22 mouse cellular contexts compared by ENCODE assay signal in genomic region chr6:55235733-55236132, GRCm38 (mm10). TPM values are rescaled to one million over a fixed set of nuclear protein-coding genes. Genes with fewer than 3 reads are reported as not detected.
"Had no signal": no experiment of that assay in that cellular context is flagged by ENCODE, and none has a peak within 500 bp of the region (broad histone marks: within the 10 kb centered on the region; RNA-seq: fewer than 3 reads in every experiment).

No protein-coding gene starts in this region.

- H3K4me1 ChIP-seq: limb, embryonic 10.5 days; midbrain, embryonic 10.5 days; stomach, embryonic 15.5 days had no signal

- H3K9ac ChIP-seq: limb, embryonic 13.5 days; liver, embryonic 12.5 days; liver, embryonic 15.5 days; neural tube, embryonic 13.5 days; stomach, embryonic 15.5 days had no signal

- H3K4me2 ChIP-seq: limb, embryonic 13.5 days; liver, embryonic 12.5 days; neural tube, embryonic 13.5 days; stomach, embryonic 15.5 days had no signal

- H3K27ac ChIP-seq: layer of hippocampus, adult 2 months; limb, embryonic 10.5 days; limb, embryonic 13.5 days; liver, embryonic 12.5 days; liver, embryonic 15.5 days; midbrain, embryonic 10.5 days; neural tube, embryonic 13.5 days; stomach, embryonic 15.5 days had no signal

- ATAC-seq: inflammation-experienced regulatory T-cells, adult 6 months; intestine, embryonic 16.5 days; liver, embryonic 12.5 days had no signal

- H3K27me3 ChIP-seq: limb, embryonic 13.5 days; liver, embryonic 12.5 days; liver, embryonic 15.5 days; megakaryocyte, embryonic 14.5 days; neural tube, embryonic 13.5 days; stomach, embryonic 15.5 days had no signal

- H3K36me3 ChIP-seq: liver, embryonic 12.5 days; liver, embryonic 15.5 days; neural tube, embryonic 13.5 days; stomach, embryonic 15.5 days had no signal

- H3K9me3 ChIP-seq: limb, embryonic 10.5 days; limb, embryonic 13.5 days; liver, embryonic 12.5 days; liver, embryonic 15.5 days; megakaryocyte, embryonic 14.5 days; midbrain, embryonic 10.5 days; neural tube, embryonic 13.5 days; stomach, embryonic 15.5 days had no signal

- DNase-seq: kidney, adult 18-20 months; kidney, postnatal 10 days; layer of hippocampus, adult 9-11 months; liver; midbrain, embryonic 14.5 days; retina, postnatal 1 day; right cerebral cortex, postnatal 25 days; spleen, adult 18-20 months; thymus, adult 18-20 months; thymus, postnatal 36 days had no signal

- H3K4me3 ChIP-seq: layer of hippocampus, adult 2 months; limb, embryonic 10.5 days; limb, embryonic 13.5 days; liver, embryonic 12.5 days; liver, embryonic 15.5 days; megakaryocyte, embryonic 14.5 days; midbrain, embryonic 10.5 days; neural tube, embryonic 13.5 days; stomach, embryonic 15.5 days had no signal

RNA-seq across cellular contexts. Expression of gene Mindy4, which starts 32.5 kb away (rescaled TPM):
- total RNA-seq: neutrophil, adult 5-6 weeks had no signal
- polyA plus RNA-seq: inflammation-experienced regulatory T-cells, adult 6 months had no signal
